Mouse (Mus musculus) kidney, embryonic 15.5 days (tissue): Measurements from ENCODE around the gene Narf. TPM values are rescaled to one million over a fixed set of nuclear protein-coding genes. Genes with fewer than 3 reads are reported as not detected.
A peak's percentile ranks its signal among the peaks of the same experiment; 100 is the strongest.

Source experiments
- ATAC-seq: fragments of 200-750 bp; cut with Nextera tagmentation; replicated peaks from 2 replicates; pipeline ENCODE4 v1.8.0; 2017; ENCODE audit warnings: moderate TSS enrichment; ENCODE audit not compliant: low FRiP score
- H3K27ac ChIP-seq: fragments of 300-500 bp; sonication (generic); 2 replicates; pipeline ENCODE4 v1.5.1; 2015; ENCODE audit warnings: mild to moderate bottlenecking, inconsistent platforms
- H3K27me3 ChIP-seq: fragments of 300-500 bp; sonication (generic); 2 replicates; pipeline ENCODE4 v1.6.1; 2015; ENCODE audit warnings: inconsistent platforms
- H3K36me3 ChIP-seq: fragments of 300-500 bp; sonication (generic); 2 replicates; pipeline ENCODE4 v1.6.1; 2015; ENCODE audit warnings: inconsistent platforms
- H3K4me1 ChIP-seq: fragments of 300-500 bp; sonication (generic); 2 replicates; pipeline ENCODE4 v1.6.1; 2015; ENCODE audit warnings: inconsistent platforms
- H3K4me2 ChIP-seq: fragments of 300-500 bp; sonication (generic); 2 replicates; pipeline ENCODE4 v1.6.1; 2015; ENCODE audit warnings: moderate library complexity, mild to moderate bottlenecking, inconsistent platforms
- H3K4me3 ChIP-seq: fragments of 300-500 bp; sonication (generic); replicated peaks from 2 replicates; pipeline ENCODE4 v1.5.1; 2015; ENCODE audit warnings: mild to moderate bottlenecking, inconsistent platforms
- H3K9ac ChIP-seq: fragments of 300-500 bp; sonication (generic); 2 replicates; pipeline ENCODE4 v1.6.1; 2015; ENCODE audit warnings: mild to moderate bottlenecking, inconsistent platforms
- H3K9me3 ChIP-seq: fragments of 300-500 bp; sonication (generic); replicated peaks from 2 replicates; pipeline ENCODE4 v1.6.1; 2016; ENCODE audit warnings: inconsistent platforms
- WGBS: fragments of 180-500 bp; shearing (Covaris S2); methylation state at CpG from one replicate; pipeline ENCODE4 v1.1.7; 2015; ENCODE audit warnings: mixed read lengths; 5-methylcytosine and 5-hydroxymethylcytosine counted together
- polyA plus RNA-seq: library from polyadenylated mRNA; unstranded; fragments of >200 nt; fragmentation: Nextera tagmentation; extraction: Ambion mirVana; gene quantifications from 2 replicates; pipeline ENCODE4 v1.2.1, GENCODE M21; 2015

The Narf gene
- polyA plus RNA-seq, 1 experiment from 2014 or later, result 60.5 TPM

DNA sequence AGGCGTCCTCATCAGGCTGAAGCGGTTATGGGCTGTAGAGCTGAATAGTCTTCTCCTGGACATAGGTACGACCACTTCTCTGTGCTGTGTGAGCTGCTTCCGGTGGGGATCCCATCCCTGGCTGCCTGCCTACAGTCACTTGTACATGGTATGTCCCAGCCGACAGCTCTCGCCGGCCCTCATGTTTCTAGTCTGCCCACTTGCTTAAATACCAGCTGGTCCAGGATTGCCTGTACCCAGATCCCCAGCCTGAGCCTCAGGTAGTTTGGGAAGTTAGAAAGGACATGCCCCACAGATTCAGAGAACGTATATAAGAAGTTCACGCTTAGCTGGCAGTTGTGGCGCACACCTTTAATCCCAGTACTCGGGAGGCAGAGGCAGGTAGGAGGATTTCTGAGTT lies 17.3 kb upstream of the Narf start:
- 91% methylated on average over 11 of the region's 11 CpGs for WGBS
- H3K36me3 ChIP-seq, result peaks cover 90% of the 10 kb centered on the region
- H3K4me3 ChIP-seq, result no peak overlapping the region
- no peak for ATAC-seq
- H3K27me3 ChIP-seq, result no peaks in the 10 kb centered on the region
- H3K9me3 ChIP-seq, result no peaks in the 10 kb centered on the region
- H3K9ac ChIP-seq, result no peak overlapping the region
- H3K27ac ChIP-seq, result no peak overlapping the region
- H3K4me1 ChIP-seq, result no peaks in the 10 kb centered on the region
- H3K4me2 ChIP-seq, result no peak overlapping the region

DNA sequence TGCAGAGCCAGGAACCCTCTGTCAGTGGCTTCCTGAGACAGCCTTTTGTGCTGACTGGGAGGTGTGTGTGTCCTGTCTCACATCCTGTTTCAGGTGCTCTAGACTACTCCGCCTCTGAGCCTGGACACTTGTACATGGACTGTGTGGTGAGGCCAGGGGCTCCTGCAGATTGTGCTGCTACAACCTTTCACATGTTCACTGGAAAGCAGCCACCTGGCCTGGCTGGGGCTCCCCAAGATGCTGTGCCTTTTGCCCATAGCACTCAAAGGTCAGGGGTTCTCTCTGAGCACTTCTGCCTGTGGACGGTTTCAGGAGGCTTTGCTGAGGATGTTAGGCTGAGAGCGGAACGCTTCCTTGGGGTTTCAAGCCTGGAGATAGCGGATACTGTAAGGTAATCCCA lies 16.3 kb upstream of the Narf start:
- Histone ChIP-seq H3K9ac (no peak overlapping the region), H3K4me2 (no peak overlapping the region), H3K4me3 (no peak overlapping the region), H3K27me3 (no peaks in the 10 kb centered on the region), H3K9me3 (no peaks in the 10 kb centered on the region), H3K4me1 (no peaks in the 10 kb centered on the region), H3K27ac (no peak overlapping the region), H3K36me3 (peaks cover 97% of the 10 kb centered on the region)
- ATAC-seq, result no peak
- WGBS, result 87% methylated on average over 5 of the region's 5 CpGs

DNA sequence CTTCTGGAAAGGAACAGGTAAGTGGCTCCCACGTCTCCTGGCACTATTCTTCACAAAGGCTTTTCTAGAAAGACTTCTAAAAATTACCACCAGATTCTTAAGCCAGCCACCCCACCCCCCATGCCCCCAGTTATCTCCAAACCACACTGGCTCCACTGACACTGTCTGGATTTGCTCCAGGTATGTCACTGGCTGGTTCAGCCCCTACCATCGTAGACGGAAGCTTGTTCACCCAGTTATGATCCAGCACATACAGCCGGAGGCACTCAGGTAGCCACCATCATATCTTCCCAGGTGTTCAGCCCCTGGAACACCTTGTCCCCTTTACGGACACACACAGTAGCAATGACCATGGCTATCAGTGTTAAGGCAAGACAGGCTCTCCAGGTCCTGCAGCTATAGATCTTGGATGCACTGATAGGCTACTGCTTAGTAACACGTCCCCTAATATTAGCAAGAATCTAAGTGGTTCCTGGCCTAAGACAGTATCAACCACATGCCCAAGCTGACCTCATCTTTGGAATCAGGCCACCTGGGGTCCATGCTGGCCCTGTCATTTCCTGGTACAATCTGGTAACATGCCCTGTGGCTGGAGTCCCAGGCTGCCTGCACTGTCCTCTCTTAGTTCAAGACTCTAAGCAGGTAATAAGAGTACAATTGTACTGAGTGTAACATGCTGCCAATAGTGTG lies 15.6 kb upstream of the Narf start:
- H3K4me3 ChIP-seq, result no peak overlapping the region
- H3K27me3 ChIP-seq, result no peaks in the 10 kb centered on the region
- no peak for ATAC-seq
- H3K4me1 ChIP-seq, result no peaks in the 10 kb centered on the region
- H3K27ac ChIP-seq, result no peak overlapping the region
- H3K4me2 ChIP-seq, result no peak overlapping the region
- H3K9ac ChIP-seq, result no peak overlapping the region
- H3K9me3 ChIP-seq, result no peaks in the 10 kb centered on the region
- WGBS, result 92% methylated on average over 6 of the region's 6 CpGs
- peaks cover 98% of the 10 kb centered on the region for H3K36me3 ChIP-seq

DNA sequence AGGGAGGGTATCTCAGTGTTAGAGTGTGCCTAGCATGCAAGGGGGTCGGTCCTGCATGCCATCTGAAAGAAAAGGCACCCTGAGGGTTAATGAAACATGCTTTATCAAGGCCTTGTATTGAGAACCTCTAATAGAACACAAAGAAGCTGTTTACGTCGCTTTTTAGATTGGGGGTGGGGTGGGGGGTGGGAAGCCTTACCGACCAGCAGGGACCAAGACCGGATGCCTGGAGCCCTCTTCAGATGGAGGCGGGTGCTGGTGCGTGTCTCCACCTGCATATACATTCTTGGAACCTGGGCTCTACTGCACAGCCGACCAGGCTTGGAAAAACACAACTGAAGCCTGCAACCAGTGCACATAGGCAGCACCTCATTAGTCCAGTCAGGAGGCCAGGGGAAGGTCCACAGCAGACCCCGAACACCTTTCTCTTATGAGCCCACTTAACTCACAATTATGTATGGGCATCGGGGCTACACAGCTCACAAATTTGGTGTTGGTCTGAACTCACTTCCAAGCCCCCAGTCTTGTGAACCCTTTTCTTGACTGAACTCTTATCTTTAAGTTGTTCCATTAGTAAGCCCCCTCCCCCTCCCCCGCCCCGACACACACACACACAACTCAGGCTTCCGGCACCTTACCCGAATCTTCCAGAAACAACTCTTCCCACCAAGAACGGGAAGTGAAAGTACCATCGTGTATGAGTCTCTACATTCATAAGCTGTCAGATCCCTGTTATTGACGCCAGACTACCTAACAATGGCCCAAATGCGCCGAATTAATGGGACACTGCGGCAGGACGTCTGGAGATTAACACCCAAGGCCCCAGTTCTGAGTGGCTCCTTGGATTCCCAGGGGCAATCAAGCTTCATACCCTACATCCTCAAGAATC lies 8.7 kb upstream of the Narf start:
- peaks cover 42% of the 10 kb centered on the region for H3K36me3 ChIP-seq
- no peaks in the 10 kb centered on the region for H3K9me3 ChIP-seq
- H3K4me2 ChIP-seq, result peak overlapping the region; percentile 78
- peak overlapping the region; percentile 76 for H3K4me3 ChIP-seq
- peak overlapping the region; percentile 89 for H3K27ac ChIP-seq
- peak overlapping the region; percentile 70 for H3K9ac ChIP-seq
- H3K27me3 ChIP-seq, result no peaks in the 10 kb centered on the region
- WGBS, result 19% methylated on average over 21 of the region's 21 CpGs
- 0 out of 2 replicates have a peak, but pooled peaks have one; percentile 7 for ATAC-seq
- H3K4me1 ChIP-seq, result peaks cover 21% of the 10 kb centered on the region

DNA sequence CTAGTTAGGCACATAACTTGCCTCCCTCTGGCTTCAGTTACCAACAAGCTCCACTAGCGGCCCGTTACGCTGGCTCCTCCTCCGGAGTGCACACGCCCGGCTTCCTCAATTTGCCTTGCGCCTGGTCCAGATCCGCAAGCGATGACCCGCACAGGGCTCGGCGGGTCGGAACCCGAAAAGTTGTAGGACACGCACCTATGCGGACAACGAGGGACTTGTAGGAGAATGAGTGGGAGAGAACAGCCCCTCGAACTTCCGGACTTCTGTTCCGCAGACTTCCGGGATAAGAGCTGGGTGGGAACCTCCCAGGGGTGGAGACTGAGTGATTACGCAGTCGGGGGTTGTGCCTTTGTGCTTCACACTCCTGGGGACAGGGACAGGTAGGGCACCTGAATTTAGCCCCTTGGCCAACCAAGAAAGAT lies 8.0 kb upstream of the Narf start, which contains the start of gene Cybc1:
Gene Cybc1 (minus strand): TSS at position 305 of the 422 bp plus-strand sequence.
- Histone ChIP-seq H3K36me3 (peaks cover 36% of the 10 kb centered on the region), H3K27me3 (no peaks in the 10 kb centered on the region), H3K9ac (peak within 1 kb of the TSS; percentile 70), H3K4me3 (peak within 1 kb of the TSS; percentile 76), H3K27ac (peak within 1 kb of the TSS; percentile 89), H3K9me3 (no peaks in the 10 kb centered on the region), H3K4me2 (peak within 1 kb of the TSS; percentile 78), H3K4me1 (peaks cover 21% of the 10 kb centered on the region)
- ATAC-seq, result peak; percentile 93
- WGBS, result under 1% methylated on average over 23 of the region's 23 CpGs

DNA sequence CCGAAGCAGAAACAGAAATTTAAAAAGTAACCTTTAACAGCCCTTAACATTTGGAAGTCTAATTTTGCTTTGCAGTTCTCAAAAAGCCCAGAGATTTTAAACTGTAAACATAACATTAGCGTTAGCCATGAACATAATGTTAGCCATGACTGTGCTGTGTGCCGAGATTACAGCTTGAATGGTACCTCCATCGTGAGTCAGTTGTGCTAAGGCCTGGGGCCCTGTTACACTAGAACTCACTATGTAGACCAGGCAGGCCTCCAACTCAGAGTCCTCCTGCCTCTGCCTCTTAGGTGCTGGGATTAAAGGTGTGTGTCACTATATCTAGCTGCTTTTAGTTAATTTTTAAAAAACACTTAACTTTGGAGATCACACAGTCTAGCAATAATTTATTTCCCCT lies 5.9 kb upstream of the Narf start:
- H3K9ac ChIP-seq, result no peak overlapping the region
- H3K27ac ChIP-seq, result no peak overlapping the region
- peaks cover 27% of the 10 kb centered on the region for H3K4me1 ChIP-seq
- no peaks in the 10 kb centered on the region for H3K27me3 ChIP-seq
- ATAC-seq, result no peak
- H3K4me2 ChIP-seq, result no peak overlapping the region
- peaks cover 14% of the 10 kb centered on the region for H3K36me3 ChIP-seq
- 83% methylated on average over 4 of the region's 4 CpGs for WGBS
- no peak overlapping the region for H3K4me3 ChIP-seq
- H3K9me3 ChIP-seq, result no peaks in the 10 kb centered on the region

DNA sequence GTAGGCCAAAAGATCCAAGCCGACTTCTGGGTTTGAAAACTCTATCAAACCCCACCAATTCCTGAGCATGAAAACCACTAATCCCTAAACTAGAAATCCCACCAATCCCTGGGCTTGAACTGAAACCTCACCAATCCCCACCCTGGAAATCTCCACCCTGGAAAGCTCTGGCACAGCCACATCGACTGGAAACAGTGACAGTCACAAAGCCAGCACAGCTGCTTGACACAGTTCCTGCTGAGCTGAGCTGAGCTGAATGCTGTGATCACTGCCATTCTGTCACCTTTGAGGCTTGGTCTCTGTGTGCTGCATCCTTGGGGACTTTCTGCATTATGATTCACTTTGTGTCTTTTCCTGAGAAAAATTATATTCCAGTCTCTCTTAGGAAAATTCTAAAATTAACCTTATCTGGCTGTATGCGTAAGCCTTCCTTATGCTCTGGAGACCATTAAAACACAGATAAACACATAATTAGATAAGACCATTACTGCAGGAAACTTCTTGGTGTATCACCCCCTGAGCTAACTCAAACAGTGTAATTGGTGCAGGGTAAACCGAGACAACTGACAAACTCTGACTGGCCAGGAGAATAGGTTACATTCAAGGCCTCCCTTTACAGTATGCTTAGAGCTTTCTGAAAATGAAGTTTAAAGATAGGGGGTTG lies 5.3 kb upstream of the Narf start:
- no peak overlapping the region for H3K27ac ChIP-seq
- H3K9me3 ChIP-seq, result no peaks in the 10 kb centered on the region
- no peak overlapping the region for H3K4me2 ChIP-seq
- no peak overlapping the region for H3K9ac ChIP-seq
- peaks cover 29% of the 10 kb centered on the region for H3K4me1 ChIP-seq
- H3K27me3 ChIP-seq, result no peaks in the 10 kb centered on the region
- H3K36me3 ChIP-seq, result peaks cover 9% of the 10 kb centered on the region
- H3K4me3 ChIP-seq, result no peak overlapping the region
- ATAC-seq, result no peak
- WGBS, result 63% methylated on average over 4 of the region's 4 CpGs

DNA sequence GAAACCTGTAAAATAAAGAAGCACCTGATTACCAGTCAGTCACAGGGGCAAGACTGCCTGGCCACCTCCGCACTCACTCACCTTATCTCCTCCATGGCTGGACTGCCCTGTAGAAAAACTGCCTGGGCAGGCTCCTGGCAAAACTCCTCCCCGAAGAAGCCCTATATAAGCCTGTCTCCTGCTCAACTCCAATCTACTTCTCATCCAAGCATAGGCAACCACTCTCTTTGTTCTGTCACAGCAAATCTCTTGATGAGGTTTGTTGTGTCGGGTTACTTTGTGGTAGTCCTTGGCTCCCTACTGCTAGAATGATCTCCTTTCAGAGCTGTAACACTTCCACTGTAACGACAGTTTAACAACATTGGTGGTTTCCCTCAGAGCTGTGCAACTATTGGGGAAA lies 4.3 kb upstream of the Narf start:
- 37% methylated on average over 4 of the region's 4 CpGs for WGBS
- H3K27me3 ChIP-seq, result no peaks in the 10 kb centered on the region

DNA sequence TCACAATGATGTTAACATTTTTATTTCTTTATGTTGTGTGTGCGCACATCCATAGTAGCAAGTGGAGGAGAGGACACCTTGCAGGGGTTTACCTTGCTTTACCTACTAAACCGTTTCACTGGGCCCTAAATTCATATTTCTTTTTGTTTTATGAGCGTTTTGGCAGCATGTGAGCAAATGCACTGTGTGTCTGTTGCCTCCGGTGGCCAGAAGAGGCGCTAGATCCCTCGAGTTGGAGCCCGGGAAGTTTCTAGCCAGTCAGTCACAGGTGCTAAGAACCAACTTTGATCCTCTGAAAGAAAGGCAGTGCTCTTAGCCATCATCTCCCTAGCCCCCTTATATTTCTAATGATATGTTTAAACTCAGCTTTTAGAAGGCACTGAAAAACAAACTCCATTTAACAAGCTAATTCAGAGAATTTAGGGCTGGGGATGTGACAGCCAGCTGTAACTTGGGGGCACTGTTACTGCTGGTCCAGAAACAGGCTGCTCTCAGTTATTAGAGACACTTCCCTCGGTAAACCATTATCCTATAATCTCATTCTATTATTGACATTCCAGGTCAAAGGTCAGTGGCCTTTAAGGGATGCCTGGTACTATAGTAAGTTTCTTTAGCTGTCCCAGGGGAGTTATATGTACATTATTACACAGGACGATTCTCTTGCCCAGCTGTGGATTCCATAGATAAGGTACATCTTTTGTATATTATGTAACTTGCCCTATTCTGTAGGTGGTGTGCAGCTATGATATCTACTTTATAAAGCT lies 1.4 kb upstream of the Narf start:
- Histone ChIP-seq H3K9me3 (no peaks in the 10 kb centered on the region), H3K4me2 (peak overlapping the region; percentile 59), H3K9ac (no peak overlapping the region), H3K4me1 (peaks cover 23% of the 10 kb centered on the region), H3K4me3 (peak overlapping the region; percentile 83), H3K27ac (peak overlapping the region; percentile 100), H3K36me3 (peaks cover 21% of the 10 kb centered on the region), H3K27me3 (no peaks in the 10 kb centered on the region)
- 29% methylated on average over 9 of the region's 9 CpGs for WGBS
- ATAC-seq, result no peak

More for the DNA sequence above, 4.3 kb upstream of the Narf start:
- Histone ChIP-seq H3K36me3 (no peaks in the 10 kb centered on the region), H3K4me1 (peaks cover 23% of the 10 kb centered on the region), H3K9ac (no peak overlapping the region), H3K4me2 (no peak overlapping the region), H3K4me3 (no peak overlapping the region), H3K9me3 (no peaks in the 10 kb centered on the region), H3K27ac (no peak overlapping the region)
- no peak for ATAC-seq

DNA sequence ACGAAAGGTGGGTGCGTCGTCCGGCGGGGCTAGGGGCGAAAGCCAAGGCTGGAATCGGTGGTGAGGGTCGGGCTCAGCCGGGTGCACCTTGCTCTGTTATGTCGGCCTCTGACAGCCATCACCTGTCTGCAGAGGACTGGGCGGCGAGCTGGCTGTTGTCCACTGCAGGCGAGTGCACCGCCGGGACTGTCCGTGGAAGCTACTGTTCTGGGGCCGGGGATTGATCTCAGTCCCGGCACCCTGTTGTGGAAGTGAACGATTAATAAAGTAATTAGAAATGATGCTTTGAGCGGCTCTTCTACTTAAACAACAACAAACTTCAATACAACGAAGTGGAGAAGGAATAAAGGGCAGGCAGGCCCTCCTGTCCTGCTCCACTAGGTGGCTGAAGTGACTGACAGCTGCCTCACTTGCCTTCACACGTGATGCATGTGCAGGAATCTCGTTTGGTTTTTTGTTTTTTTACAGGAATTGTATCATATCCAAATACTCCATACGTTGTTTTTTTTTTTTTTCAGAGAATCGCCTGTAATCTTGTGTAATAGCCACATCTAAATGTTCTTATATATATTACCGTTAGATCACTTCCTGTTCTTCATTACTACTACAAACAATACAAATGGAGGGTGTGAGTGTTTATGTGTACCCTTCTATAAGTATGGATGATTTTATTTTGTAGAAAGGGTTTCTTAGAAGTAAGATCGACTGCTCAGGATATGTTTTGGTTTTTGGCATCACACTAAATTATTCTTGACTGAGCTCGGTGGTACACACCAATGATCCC lies 484 bp downstream of the Narf start:
- H3K4me2 ChIP-seq, result peak overlapping the region; percentile 58
- no peak for ATAC-seq
- H3K4me1 ChIP-seq, result peaks cover 25% of the 10 kb centered on the region
- 3% methylated on average over 28 of the region's 28 CpGs for WGBS
- peak overlapping the region; percentile 100 for H3K27ac ChIP-seq
- peak overlapping the region; percentile 83 for H3K4me3 ChIP-seq
- H3K27me3 ChIP-seq, result no peaks in the 10 kb centered on the region
- peak overlapping the region; percentile 77 for H3K9ac ChIP-seq
- no peaks in the 10 kb centered on the region for H3K9me3 ChIP-seq
- peaks cover 39% of the 10 kb centered on the region for H3K36me3 ChIP-seq

DNA sequence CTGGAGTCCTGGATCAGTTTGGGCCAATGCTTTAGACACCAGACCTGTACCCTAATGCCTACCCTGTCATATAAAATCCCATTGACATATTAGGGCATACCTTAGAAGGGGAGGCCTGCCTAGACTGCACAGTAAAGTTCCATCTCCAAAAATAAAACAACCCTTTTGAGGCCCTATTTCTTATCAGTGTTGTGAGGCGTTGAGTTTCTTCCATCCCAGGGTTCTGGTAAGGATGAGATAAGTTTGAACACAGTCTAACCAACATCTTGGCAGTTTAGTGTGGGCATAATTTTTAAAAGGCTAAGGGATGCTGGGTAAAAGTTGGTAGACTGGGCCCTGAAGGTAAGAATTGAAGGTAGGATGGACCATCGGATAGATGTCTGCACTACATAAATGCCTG lies 2.6 kb downstream of the Narf start:
- H3K27me3 ChIP-seq, result no peaks in the 10 kb centered on the region
- peaks cover 59% of the 10 kb centered on the region for H3K36me3 ChIP-seq
- H3K9me3 ChIP-seq, result no peaks in the 10 kb centered on the region
- no peak for ATAC-seq
- no peak overlapping the region for H3K27ac ChIP-seq
- H3K4me1 ChIP-seq, result peaks cover 25% of the 10 kb centered on the region
- H3K9ac ChIP-seq, result no peak overlapping the region
- H3K4me3 ChIP-seq, result no peak overlapping the region
- H3K4me2 ChIP-seq, result no peak overlapping the region
- WGBS, result 92% methylated on average over 2 of the region's 2 CpGs
